ENCODE assay signal across 10 mouse cellular contexts in the genomic region with DNA sequence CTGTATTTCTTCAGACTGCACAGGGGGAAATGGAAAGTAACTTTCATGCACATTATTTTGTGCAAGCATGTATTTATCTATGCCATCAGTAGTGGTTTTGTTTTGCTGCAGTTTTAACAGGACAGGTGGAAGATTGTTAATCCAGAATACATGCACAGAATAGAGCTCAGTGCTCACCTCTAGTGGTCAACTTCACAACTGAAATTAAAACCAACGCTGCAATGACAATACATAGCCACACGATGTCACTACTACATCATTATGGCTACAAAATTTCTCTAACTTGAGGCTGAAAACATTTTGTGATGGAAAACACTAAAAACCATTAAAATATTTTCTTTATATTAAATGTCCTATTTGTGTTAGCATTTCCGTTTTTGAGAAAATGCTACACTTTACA. TPM values are rescaled to one million over a fixed set of nuclear protein-coding genes. Genes with fewer than 3 reads are reported as not detected.
DNase-seq lines count a peak whose midpoint lies in the region; ATAC-seq and TF ChIP-seq lines count a peak whose summit lies in the region.
"Had no signal": no experiment of that assay in that cellular context is flagged by ENCODE, and none has a peak within 500 bp of the region (broad histone marks: within the 10 kb centered on the region; RNA-seq: fewer than 3 reads in every experiment).

No protein-coding gene starts in this region.

- WGBS in hindbrain, embryonic 11.5 days, result 13% methylated on average over 3 of the region's 3 CpGs
- WGBS in hindbrain, embryonic 12.5 days, result 11% methylated on average over 3 of the region's 3 CpGs
- 12% methylated on average over 3 of the region's 3 CpGs for WGBS in forebrain, postnatal 0 days

- no peaks in the 10 kb centered on the region for H3K27me3 ChIP-seq in hindbrain, embryonic 11.5 days (ENCODE audit: control insufficient read depth, insufficient read depth, low read length)
- 0 out of 2 replicates have a peak, but pooled peaks cover 5% of the 10 kb centered on the region for H3K27me3 ChIP-seq in hindbrain, embryonic 12.5 days
- no peaks in the 10 kb centered on the region for H3K27me3 ChIP-seq in forebrain, postnatal 0 days (ENCODE audit: insufficient read depth, low read length)

- peak; percentile 92 for TF ChIP-seq CTCF in forebrain, postnatal 0 days (IDR thresholded peaks at IDR 0.05; ENCODE audit: low read depth)

- H3K9ac ChIP-seq in hindbrain, embryonic 11.5 days (ENCODE audit: low read depth, low read length), result no peak overlapping the region
- H3K9ac ChIP-seq in hindbrain, embryonic 12.5 days, result no peak overlapping the region
- no peak overlapping the region for H3K9ac ChIP-seq in forebrain, postnatal 0 days
- H3K9ac ChIP-seq: embryonic facial prominence, embryonic 15.5 days had no signal

- ATAC-seq in hindbrain, embryonic 11.5 days (ENCODE audit: low FRiP score), result no peak
- no peak for ATAC-seq in hindbrain, embryonic 12.5 days (ENCODE audit: low FRiP score)
- peak; percentile 80 for ATAC-seq in CD4-positive, CD25-positive, alpha-beta regulatory T cell, adult 4 months
- ATAC-seq in forebrain, postnatal 0 days, result peak; percentile 16; the same call in 1 of the 2 replicates
- peak; percentile 75; the same call in 1 of the 2 replicates for ATAC-seq in monocyte, adult 5-6 weeks (replicated peaks; ENCODE audit: insufficient number of reproducible peaks, low FRiP score, low TSS enrichment, poor library complexity, severe bottlenecking)

- H3K4me3 ChIP-seq in hindbrain, embryonic 11.5 days (ENCODE audit: low read depth, low read length), result no peak overlapping the region
- no peak overlapping the region for H3K4me3 ChIP-seq in hindbrain, embryonic 12.5 days
- H3K4me3 ChIP-seq in forebrain, postnatal 0 days (ENCODE audit: low read depth, low read length), result no peak overlapping the region
- H3K4me3 ChIP-seq: embryonic facial prominence, embryonic 15.5 days had no signal

- peak; percentile 55 for DNase-seq in hindbrain, embryonic 11.5 days (ENCODE audit: low spot score)
- DNase-seq in adipocyte (ENCODE audit: low spot score), result peak; percentile 67
- DNase-seq in forebrain, postnatal 0 days, result peak; percentile 79
- DNase-seq in layer of hippocampus, postnatal 14 days (ENCODE audit: low spot score in 2 of 2), result peak; percentile 26 to 77
- no peak for DNase-seq in ovary, adult 18-20 months (ENCODE audit: low spot score)

- no peak overlapping the region for H3K27ac ChIP-seq in hindbrain, embryonic 11.5 days (ENCODE audit: low read depth, low read length)
- H3K27ac ChIP-seq in hindbrain, embryonic 12.5 days, result no peak overlapping the region
- no peak overlapping the region for H3K27ac ChIP-seq in forebrain, postnatal 0 days (ENCODE audit: low read depth, low read length)
- H3K27ac ChIP-seq: embryonic facial prominence, embryonic 15.5 days had no signal

- no peaks in the 10 kb centered on the region for H3K9me3 ChIP-seq in hindbrain, embryonic 11.5 days (ENCODE audit: control insufficient read depth, low read length)
- H3K9me3 ChIP-seq in hindbrain, embryonic 12.5 days (replicated peaks), result no peaks in the 10 kb centered on the region
- H3K9me3 ChIP-seq in forebrain, postnatal 0 days (ENCODE audit: low read length), result no peaks in the 10 kb centered on the region
- H3K9me3 ChIP-seq: embryonic facial prominence, embryonic 15.5 days had no signal

- no peak overlapping the region for H3K4me2 ChIP-seq in hindbrain, embryonic 11.5 days (replicated peaks; ENCODE audit: low read depth, low read length)
- H3K4me2 ChIP-seq in hindbrain, embryonic 12.5 days (replicated peaks), result no peak overlapping the region
- H3K4me2 ChIP-seq in forebrain, postnatal 0 days (ENCODE audit: low read depth), result no peak overlapping the region
- H3K4me2 ChIP-seq: embryonic facial prominence, embryonic 15.5 days had no signal

- H3K36me3 ChIP-seq in hindbrain, embryonic 11.5 days (ENCODE audit: control insufficient read depth, insufficient read depth, low read length), result no peaks in the 10 kb centered on the region
- no peaks in the 10 kb centered on the region for H3K36me3 ChIP-seq in hindbrain, embryonic 12.5 days
- no peaks in the 10 kb centered on the region for H3K36me3 ChIP-seq in forebrain, postnatal 0 days (ENCODE audit: insufficient read depth)
- H3K36me3 ChIP-seq: embryonic facial prominence, embryonic 15.5 days had no signal

- no peaks in the 10 kb centered on the region for H3K4me1 ChIP-seq in hindbrain, embryonic 11.5 days (replicated peaks; ENCODE audit: control insufficient read depth, insufficient read depth, low read length)
- H3K4me1 ChIP-seq in hindbrain, embryonic 12.5 days, result no peaks in the 10 kb centered on the region
- no peaks in the 10 kb centered on the region for H3K4me1 ChIP-seq in forebrain, postnatal 0 days (ENCODE audit: insufficient read depth)
- H3K4me1 ChIP-seq: embryonic facial prominence, embryonic 15.5 days had no signal

RNA-seq across cellular contexts. Expression of a gene that starts 3.6 kb away (rescaled TPM):
- not detected in 2 replicates for polyA plus RNA-seq in hindbrain, embryonic 11.5 days (2014; fragmentation: Nextera tagmentation; extraction: Ambion mirVana)
- polyA plus RNA-seq in hindbrain, embryonic 12.5 days (2016; fragmentation: Nextera tagmentation; extraction: Ambion mirVana), result 0.10 TPM in 1 of 2 replicates, not detected in the other
- not detected for polyA plus RNA-seq in CD4-positive, CD25-positive, alpha-beta regulatory T cell, adult 4 months (2017; shearing (Covaris generic))
- 0.29 and 0.31 TPM in 2 replicates for total RNA-seq in forebrain, postnatal 0 days (2014; rRNA removed)
- polyA plus RNA-seq in forebrain, postnatal 0 days (2015; fragmentation: Nextera tagmentation; extraction: Ambion mirVana), result 0.05 and 0.07 TPM in 2 replicates
- under 1 TPM; 0.81 to 0.88 TPM for total RNA-seq in layer of hippocampus, postnatal 14 days (2021)
- 0.11 TPM in 1 of 3 replicates, not detected in the others for total RNA-seq in monocyte, adult 5-6 weeks (2017)
- polyA plus RNA-seq: embryonic facial prominence, embryonic 15.5 days; lung, embryonic 16.5 days had no signal

RNA-seq across cellular contexts. Expression of a gene that starts 26.3 kb away (rescaled TPM):
- polyA plus RNA-seq in hindbrain, embryonic 11.5 days (2014; fragmentation: Nextera tagmentation; extraction: Ambion mirVana), result 12.8 and 13.0 TPM in 2 replicates
- polyA plus RNA-seq in hindbrain, embryonic 12.5 days (2016; fragmentation: Nextera tagmentation; extraction: Ambion mirVana), result 13.7 and 14.4 TPM in 2 replicates
- polyA plus RNA-seq in CD4-positive, CD25-positive, alpha-beta regulatory T cell, adult 4 months (2017; shearing (Covaris generic)), result 1 to 10 TPM; 5.4 to 5.7 TPM
- total RNA-seq in forebrain, postnatal 0 days (2014; rRNA removed), result 20.2 and 27.8 TPM in 2 replicates
- polyA plus RNA-seq in forebrain, postnatal 0 days (2015; fragmentation: Nextera tagmentation; extraction: Ambion mirVana), result 21.2 and 23.0 TPM in 2 replicates
- total RNA-seq in layer of hippocampus, postnatal 14 days (2021), result 10 to 100 TPM; 21.2 to 25.6 TPM
- total RNA-seq in monocyte, adult 5-6 weeks (2017), result 21.7 to 28.6 TPM (median 25.7 TPM) in 3 replicates

Comparison
In these comparisons a context has a peak if more than half of its experiments do, and no peak if none do; other contexts are left out.
1. ATAC-seq: peak in CD4-positive, CD25-positive, alpha-beta regulatory T cell, adult 4 months (single experiment), forebrain, postnatal 0 days (single experiment) and monocyte, adult 5-6 weeks (single experiment); none in hindbrain, embryonic 11.5 days (single experiment) and hindbrain, embryonic 12.5 days (single experiment).